Mouse (Mus musculus) myocyte (in vitro differentiated cells): ENCODE measurements around the gene Ibsp.

Experiments used
- CEBPB ChIP-seq: IDR thresholded peaks from 2 replicates; pipeline ENCODE4 v1.6.1; 2011; ENCODE audit warnings: mild to moderate bottlenecking, moderate library complexity; ENCODE audit not compliant: poor library complexity, insufficient read depth, severe bottlenecking
- E2F4 ChIP-seq: IDR thresholded peaks from one replicate; pipeline ENCODE4 v1.6.1; 2011; ENCODE audit warnings: mild to moderate bottlenecking, control low read depth, moderate library complexity; ENCODE audit not compliant: insufficient read depth
- MAX ChIP-seq: IDR thresholded peaks from one replicate; pipeline ENCODE4 v1.6.1; 2011; ENCODE audit warnings: low read depth, mild to moderate bottlenecking, control low read depth
- MYOD1 ChIP-seq, 3 experiments: IDR thresholded peaks; one replicate each; pipeline ENCODE4 v1.6.1; 2011; ENCODE audit warnings: control low read depth in 2 of 3, low read depth in 2 of 3, mild to moderate bottlenecking in 2 of 3, moderate library complexity in 1 of 3; ENCODE audit not compliant: insufficient read length in 2 of 3, control insufficient read depth in 1 of 3
- MYOG ChIP-seq, 3 experiments: IDR thresholded peaks; one replicate each; pipeline ENCODE4 v1.6.1; 2011; ENCODE audit warnings: control low read depth in 2 of 3, low read depth in 2 of 3, mild to moderate bottlenecking in 2 of 3; ENCODE audit not compliant: insufficient read length in 2 of 3, control insufficient read depth in 1 of 3, insufficient read depth in 1 of 3
- POLR2A ChIP-seq: IDR thresholded peaks from one replicate; pipeline ENCODE4 v1.6.1; 2011; ENCODE audit warnings: low read depth, mild to moderate bottlenecking, control low read depth, moderate library complexity; ENCODE audit not compliant: insufficient read length
- POLR2AphosphoS2 ChIP-seq: IDR thresholded peaks from one replicate; pipeline ENCODE4 v1.6.1; 2011; ENCODE audit warnings: low read depth, control low read depth; ENCODE audit not compliant: insufficient read length
- REST ChIP-seq: IDR thresholded peaks from one replicate; pipeline ENCODE4 v1.6.1; 2011; ENCODE audit warnings: mild to moderate bottlenecking, control low read depth, moderate library complexity; ENCODE audit not compliant: insufficient read depth, insufficient read length
- SRF ChIP-seq: IDR thresholded peaks from one replicate; pipeline ENCODE4 v1.6.1; 2011; ENCODE audit warnings: low read depth; ENCODE audit not compliant: control insufficient read depth, insufficient read length
- TCF12 ChIP-seq: IDR thresholded peaks from one replicate; pipeline ENCODE4 v1.6.1; 2011; ENCODE audit warnings: mild to moderate bottlenecking, control low read depth; ENCODE audit not compliant: poor library complexity, insufficient read depth, severe bottlenecking
- TCF3 ChIP-seq: IDR thresholded peaks from one replicate; pipeline ENCODE4 v1.6.1; 2011; ENCODE audit warnings: low read depth, control low read depth; ENCODE audit not compliant: insufficient read length
- USF1 ChIP-seq: IDR thresholded peaks from one replicate; pipeline ENCODE4 v1.6.1; 2011; ENCODE audit warnings: low read depth, mild to moderate bottlenecking, control low read depth, moderate library complexity

- TF ChIP-seq POLR2A (no peak), USF1 (no peak), MAX (no peak), MYOG (IDR thresholded peaks at IDR 0.05; ENCODE audit: control insufficient read depth in 1 of 3, insufficient read depth in 1 of 3, insufficient read length in 2 of 3, low read depth in 2 of 3) (no peak), MYOD1 (IDR thresholded peaks at IDR 0.05; ENCODE audit: control insufficient read depth in 1 of 3, insufficient read length in 2 of 3, low read depth in 2 of 3) (no peak), POLR2AphosphoS2 (no peak), SRF (no peak), TCF3 (no peak), TCF12 (no peak), CEBPB (no peak), REST (no peak), E2F4 (no peak)
Measured at GRCm38 (mm10) chr5:104294201-104294600, 4.8 kb upstream of the Ibsp start.
